Mouse (Mus musculus): ENCODE measurements around the gene Gm5460.

DNA sequence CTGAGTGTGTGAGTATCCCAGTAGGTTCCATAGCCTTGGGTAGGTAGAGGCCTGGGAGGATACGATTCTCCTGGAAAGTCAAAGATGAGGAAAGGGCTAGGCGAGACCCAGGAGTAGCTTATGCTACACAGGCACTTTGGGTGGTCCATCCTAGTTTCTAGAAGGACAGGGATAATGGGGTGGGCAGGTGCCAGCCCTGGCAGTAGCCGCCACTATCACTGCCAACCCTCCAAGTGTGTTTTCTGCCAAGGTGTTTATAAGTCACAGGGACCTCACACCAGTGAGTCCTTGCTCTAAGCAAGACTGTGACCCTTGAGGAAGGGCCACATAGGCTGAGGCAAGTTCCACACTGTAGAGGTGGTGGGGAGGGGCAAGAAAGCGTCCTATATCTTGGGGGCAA, 24.7 kb downstream of the Gm5460 start:
- TF ChIP-seq CTCF (IDR thresholded peaks at IDR 0.05 in 2 of 3, conservative IDR thresholded peaks at IDR 0.05 in 1 of 3; ENCODE audit: control insufficient read depth in 1 of 3, insufficient read depth in 1 of 3, low read depth in 2 of 3, low read length in 3 of 3, poor library complexity in 1 of 3, severe bottlenecking in 1 of 3) (no peak), TAL1 (IDR thresholded peaks at IDR 0.05; ENCODE audit: low read length) (no peak), E2F4 (IDR thresholded peaks at IDR 0.05; ENCODE audit: borderline replicate concordance, low read depth, low read length) (no peak), POLR2A (IDR thresholded peaks at IDR 0.05; ENCODE audit: control insufficient read depth in 1 of 2, insufficient read depth in 1 of 2, low read depth in 1 of 2, low read length in 2 of 2, poor library complexity in 1 of 2) (no peak), ZMIZ1 (IDR thresholded peaks at IDR 0.05; ENCODE audit: low read depth, low read length) (no peak), MYC (IDR thresholded peaks at IDR 0.05; ENCODE audit: low read depth, low read length) (no peak), EP300 (IDR thresholded peaks at IDR 0.05; ENCODE audit: low read depth in 1 of 2, low read length in 2 of 2) (no peak), MAZ (IDR thresholded peaks at IDR 0.05; ENCODE audit: low read depth, low read length) (no peak)

Data from MEL (cell line).